Mouse (Mus musculus): ENCODE measurements around the gene Insl5.
A peak's percentile ranks its signal among the peaks of the same experiment; 100 is the strongest.

The Insl5 gene

DNA sequence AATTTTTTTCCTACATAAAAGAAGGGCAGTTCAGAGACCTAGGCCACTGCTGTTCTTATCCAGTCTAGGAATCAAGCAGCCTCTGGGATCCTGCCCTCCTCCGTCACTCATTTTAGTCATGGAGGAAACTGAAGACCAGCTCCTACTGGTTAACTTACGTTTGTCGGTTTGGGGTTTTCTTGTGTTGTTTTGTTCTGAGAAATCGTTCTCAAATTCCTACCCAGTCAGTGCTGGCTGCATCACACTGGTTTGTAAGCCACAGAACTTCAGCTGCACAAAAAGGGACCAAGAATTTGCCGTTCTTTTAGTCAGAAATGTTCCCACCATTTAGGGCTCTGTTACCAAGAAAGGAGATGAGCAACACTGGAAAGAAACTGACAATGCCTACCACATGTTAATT, 37.3 kb downstream of the Insl5 start:
- DNase-seq: no peak

DNA sequence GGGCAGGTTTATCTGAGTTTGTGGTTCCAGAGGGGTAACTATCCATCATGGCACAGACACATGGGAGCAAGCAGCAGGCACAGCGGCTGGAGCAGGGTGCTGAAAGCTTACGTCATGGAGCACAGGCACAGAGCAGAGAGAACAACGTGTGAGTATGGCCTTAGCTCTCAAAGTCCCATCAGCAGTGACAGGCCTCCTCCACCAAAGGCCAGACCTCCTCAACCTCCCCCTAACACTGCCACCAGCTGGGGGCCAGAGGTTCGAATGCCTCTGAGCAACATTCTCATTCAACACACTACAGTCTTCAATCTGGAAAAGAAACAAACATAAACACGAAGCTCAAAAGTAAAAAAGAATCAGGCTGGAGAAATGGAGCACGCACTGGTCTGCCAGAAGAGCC, 38.1 kb downstream of the Insl5 start:
- DNase-seq: no peak

DNA sequence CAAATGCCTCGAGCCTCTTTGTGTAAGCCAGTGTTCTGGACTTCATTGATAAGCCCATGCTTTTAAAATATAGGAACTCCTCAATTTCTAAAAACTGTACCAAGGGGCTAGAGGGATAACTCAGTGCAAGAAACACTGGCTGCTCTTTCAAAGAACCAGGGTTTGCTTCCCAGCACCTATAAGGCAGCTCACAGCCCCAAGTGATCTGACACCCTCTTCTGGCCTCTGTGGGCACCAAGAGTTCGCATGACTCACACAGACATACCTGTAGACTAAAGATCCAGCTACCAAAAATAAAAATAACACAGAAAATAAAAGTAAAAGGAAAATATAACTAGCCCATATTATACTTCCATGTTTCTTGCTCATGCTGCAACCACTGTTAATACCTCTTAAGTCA, 38.9 kb downstream of the Insl5 start:
- DNase-seq: no peak

DNA sequence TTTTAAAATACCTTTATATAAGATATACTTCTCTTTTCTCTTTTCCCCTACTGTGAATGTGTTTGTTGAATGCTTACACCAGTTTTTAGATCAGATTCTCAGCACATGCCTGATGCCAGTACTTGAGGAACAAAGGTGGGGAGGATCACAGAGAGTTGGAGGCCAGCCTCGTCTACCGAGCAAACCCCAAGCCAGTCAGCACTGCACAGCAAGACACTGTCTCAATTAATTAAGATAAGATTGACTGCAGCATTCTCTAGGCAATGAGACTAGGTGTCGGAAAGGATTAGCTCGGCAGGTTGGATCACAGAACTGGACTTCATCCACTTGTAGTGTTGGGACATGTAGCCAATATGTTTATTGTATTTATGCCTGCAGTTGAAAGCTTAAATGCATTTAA, 39.3 kb downstream of the Insl5 start:
- no peak for DNase-seq

- peak; percentile 66 for DNase-seq
Observed at GRCm38 (mm10) chr4:102986917-102987316, 39.7 kb downstream of the Insl5 start.

DNA sequence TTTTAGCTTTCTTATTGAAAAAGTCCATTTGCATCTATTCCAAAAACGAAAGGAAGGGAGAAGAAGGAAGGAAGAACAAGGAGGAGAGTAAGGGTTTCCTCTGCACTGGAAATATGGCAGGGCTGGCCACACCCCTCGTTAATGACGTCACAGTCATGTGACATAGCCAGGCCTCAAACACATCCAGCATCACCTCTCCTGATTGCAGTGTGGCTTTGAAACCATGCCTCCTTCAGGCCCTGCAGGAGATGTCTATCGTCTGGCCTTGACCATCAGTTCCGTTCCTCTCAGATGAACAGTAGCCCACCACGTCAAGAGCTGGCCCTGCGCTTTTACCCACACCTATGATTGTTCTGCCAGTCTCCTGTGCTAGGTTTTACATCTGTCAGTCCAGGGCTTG, 40.5 kb downstream of the Insl5 start:
- DNase-seq: no peak

GRCm38 (mm10) chr4:102981709-102982108, 44.9 kb downstream of the Insl5 start:
- DNase-seq: no peak

DNA sequence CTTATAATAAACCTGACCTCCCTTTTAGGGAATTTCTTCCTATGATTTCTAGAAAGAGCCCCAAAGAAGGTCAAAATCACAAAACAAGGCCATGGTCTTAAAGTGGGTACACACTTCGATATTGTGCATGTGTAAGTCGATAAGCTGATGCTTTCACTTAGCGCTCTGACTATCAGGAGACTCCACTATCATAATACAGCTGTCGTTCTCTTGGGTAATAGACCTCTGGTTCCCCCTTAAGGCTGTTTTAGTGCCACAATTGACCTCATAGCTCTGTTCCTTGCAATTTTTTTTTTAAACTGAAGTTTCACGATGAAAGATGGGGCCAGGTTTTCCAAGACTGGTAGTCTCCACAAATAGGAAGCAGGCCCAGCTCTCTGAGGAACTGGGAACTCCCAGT, 47.3 kb downstream of the Insl5 start:
- no peak for DNase-seq

DNA sequence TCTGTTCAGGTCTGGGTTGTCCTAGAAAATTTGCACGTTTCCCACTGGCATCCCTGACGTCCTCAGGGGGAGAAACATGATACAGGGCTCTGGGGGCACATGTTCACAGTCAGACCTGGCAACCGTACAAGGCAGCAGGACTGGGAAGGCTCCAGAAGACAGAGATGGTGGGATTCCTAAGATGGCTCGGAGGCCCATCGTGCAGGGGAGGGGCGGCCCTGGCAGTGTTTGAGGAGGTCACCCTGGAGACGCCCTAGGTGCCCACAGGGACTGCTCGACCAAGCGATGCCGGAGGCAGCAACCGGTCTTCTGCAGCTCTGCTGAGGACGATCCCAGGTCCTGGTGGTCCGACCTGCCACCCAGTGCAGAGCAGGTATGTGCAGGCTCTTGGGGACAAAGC, 48.2 kb downstream of the Insl5 start, which contains the start of gene Tctex1d1:
Gene Tctex1d1, plus strand, starts transcription at position 167 of the 400 bp plus-strand sequence.
- DNase-seq: no peak

DNA sequence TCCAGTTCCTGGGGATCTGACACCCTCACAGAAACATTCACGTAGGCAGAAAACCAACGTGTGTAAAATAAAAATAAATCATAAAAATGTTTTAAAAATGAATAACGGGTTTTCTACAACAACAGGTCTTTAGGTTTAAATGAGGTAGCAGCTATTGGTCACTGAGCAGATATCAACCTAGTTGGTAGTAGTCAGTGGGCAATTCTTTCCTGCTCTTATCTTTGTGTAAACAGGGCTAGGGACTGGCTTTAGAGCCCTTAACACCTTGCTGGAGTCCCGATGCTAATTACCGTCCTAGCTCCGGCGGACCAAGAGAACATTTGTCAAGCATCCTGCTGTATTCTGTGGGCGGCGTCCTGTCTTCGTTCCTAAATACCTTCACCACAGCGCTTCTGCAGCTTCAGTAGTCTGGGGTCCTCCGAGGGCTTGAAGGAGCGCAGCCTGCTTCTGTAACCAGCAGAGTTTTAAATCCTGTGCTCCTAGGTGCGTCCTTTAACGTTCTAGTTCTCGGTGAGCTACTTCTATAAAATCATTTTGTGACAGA, 48.8 kb downstream of the Insl5 start:
- DNase-seq: no peak

DNA sequence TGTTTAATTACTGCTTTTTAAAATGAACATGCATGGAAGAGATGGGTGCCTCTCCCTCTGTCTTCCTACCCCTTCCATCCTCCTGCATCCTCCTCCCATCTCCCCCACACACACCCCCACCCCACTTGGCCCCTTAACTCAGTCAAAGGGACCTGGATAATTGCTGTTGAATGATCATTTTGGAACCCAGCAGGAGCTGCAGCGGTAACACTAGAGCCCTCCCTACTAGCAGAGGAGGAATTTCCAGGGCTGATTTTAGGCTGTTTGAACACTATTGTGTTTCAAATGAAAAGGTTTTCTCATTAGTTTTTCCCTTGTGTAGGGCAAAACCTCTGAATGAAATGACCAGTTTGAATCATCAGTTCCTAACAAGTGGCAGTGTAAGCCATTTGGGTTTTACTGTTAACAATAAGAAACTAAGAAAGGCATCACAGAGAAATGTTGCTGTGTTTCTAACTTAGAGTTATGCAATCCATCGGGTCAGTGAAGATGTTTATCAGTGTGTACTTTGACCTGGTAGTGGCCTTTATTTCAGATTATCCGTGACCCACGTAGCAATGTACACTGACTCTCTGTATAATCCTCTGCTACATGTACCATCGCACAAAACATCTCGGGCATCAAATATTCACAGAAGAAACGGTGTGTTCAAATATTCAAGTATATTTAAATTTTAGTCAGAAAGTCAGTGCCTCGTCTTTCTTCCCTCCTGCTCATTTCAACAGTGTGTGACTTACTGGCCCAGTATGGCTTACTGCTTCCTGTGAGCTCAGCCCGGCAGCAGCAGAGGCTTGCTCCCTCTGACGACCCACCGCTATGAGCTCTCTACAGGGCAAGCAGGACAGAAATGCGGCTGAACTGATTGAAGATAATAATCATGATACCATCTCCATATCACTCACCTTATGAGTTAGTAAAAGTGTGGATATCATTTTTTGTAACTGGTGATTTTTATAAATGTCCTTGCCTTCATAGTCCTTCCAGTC, 50.1 kb downstream of the Insl5 start:
- DNase-seq: no peak

DNA sequence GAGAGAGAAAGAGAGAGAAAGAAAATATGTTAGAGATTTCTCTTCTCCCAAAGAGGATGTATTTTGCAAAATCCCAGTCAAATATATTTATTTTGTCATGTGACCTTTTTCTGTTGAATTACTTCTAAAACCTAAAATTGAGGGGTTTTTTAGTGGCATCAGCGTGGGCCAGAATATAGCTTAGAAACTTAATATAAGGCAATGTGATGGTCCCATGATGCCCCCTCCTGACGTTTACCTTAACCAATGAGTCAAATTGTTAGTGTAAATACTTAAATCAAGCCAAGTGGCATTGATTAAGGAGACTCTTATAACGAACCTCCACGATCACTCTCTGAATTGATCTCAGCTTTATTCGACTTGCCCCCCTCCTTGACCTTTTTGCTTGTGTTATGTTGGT, 52.5 kb downstream of the Insl5 start:
- DNase-seq: no peak

- DNase-seq: no peak
Observed at GRCm38 (mm10) chr4:102972071-102972470, 54.6 kb downstream of the Insl5 start.

- DNase-seq: no peak
Observed at GRCm38 (mm10) chr4:102971159-102971558, 55.5 kb downstream of the Insl5 start.

DNA sequence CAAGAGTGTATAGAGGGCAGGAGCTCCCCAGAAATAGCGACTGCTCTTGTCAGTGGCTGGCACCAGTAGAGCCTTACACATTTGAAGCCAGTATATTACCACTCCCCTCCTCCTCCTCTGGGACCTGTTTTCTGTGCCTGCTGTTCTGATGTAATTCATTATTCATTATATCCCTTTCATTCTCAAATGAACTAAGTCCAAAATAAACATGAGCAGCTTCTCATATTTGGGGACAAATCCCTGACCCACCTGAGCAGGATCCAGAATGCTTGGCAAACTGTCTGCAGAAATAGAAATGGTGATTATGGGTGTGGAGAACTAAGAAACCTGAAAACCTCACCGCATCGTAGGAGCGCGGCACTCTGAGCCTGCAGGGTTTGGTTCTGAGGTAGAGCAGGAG, 57.0 kb downstream of the Insl5 start:
- no peak for DNase-seq

Measured in lung, postnatal 14 days (tissue).